Mouse (Mus musculus) liver, adult 10 weeks (tissue): ENCODE results near the gene Phka2. TPM values are rescaled to one million over a fixed set of nuclear protein-coding genes. Genes with fewer than 3 reads are reported as not detected.

Experiments
- polyA plus RNA-seq: library from polyadenylated mRNA; stranded (reverse); fragments of 350-450 nt; fragmentation: Illumina TruSeq; extraction: RNeasy Lipid Tissue Mini Kit (QIAGEN cat#74804); gene quantifications from one replicate; pipeline ENCODE4 v1.2.3, GENCODE M21; 2014; ENCODE audit warnings: low read depth, low replicate concordance

The Phka2 gene
- 10.1 TPM for polyA plus RNA-seq

DNA sequence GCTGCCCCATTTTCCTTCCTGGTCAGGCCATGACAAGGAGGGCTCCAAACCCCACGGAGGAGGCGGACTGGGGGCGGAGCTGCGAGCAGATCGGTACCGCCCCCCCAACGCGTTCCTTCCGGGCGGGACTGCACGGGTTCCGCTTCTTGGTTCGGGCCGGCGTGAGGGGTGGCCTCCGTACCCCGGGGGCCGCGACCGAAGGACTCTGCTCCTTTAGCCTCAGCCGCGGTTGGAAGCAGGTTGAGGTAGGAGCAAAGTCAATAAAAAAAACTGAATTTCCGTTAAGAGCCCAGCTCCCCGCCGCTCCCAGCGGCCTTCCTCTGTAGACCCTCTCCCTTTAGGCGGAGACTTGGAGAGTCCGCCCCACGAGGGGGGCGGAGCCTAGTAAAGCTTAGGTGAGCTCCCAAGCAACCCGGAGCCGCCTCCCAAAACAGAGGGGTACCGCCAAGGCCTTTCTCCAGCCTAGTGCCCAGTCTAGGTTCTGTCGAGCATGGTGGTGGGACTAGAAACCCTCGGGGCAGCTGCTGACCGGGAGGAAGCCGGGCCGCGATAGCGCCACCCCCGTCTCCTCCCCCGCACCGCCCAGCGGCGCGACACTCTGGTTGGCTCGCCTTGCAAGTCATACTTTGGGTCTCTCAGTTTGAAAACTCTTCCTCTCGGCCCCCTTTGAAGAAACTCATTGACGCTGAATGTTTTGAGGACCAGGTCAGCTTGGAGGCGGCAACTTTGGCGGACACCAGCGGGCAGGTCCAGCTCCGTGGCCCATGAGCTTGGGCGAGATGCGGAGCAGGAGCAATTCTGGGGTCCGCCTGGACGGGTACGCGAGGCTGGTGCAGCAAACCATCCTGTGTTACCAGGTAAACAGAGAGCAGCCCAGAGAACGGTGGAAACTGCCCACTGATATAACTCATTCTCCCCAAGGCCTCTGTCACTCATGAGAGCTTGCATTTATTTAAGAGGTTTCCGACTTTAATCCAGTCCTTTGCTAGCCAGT is at the start of gene Phka2:
Gene Phka2 (plus strand): TSS at position 119 of the 994 bp plus-strand sequence.

Other genes starting within 250 kb of the Phka2 start
- 1.2 TPM for gene Adgrg2, start 111.5 kb upstream of the Phka2 start, polyA plus RNA-seq
- gene Ppef1, start 233.6 kb downstream of the Phka2 start, polyA plus RNA-seq, result not detected